Mouse (Mus musculus) lung, embryonic 16.5 days (tissue): Measurements from ENCODE around the gene Cpsf4l. TPM values are rescaled to one million over a fixed set of nuclear protein-coding genes. Genes with fewer than 3 reads are reported as not detected.

ENCODE experiments used
- ATAC-seq: fragments of 200-750 bp; cut with Nextera tagmentation; 2 replicates; pipeline ENCODE4 v1.8.0; 2017; ENCODE audit warnings: low read depth, mild to moderate bottlenecking, moderate library complexity
- H3K27ac ChIP-seq: fragments of 300-500 bp; sonication (generic); 2 replicates; pipeline ENCODE4 v1.5.1; 2014; ENCODE audit warnings: mild to moderate bottlenecking, control low read depth, low read length
- H3K27me3 ChIP-seq: fragments of 300-500 bp; sonication (generic); 2 replicates; pipeline ENCODE4 v1.6.1; 2014; ENCODE audit warnings: low read depth, low read length, mixed read lengths; ENCODE audit not compliant: control insufficient read depth, insufficient read depth
- H3K36me3 ChIP-seq: fragments of 300-500 bp; sonication (generic); 2 replicates; pipeline ENCODE4 v1.6.1; 2014; ENCODE audit warnings: low read length; ENCODE audit not compliant: control insufficient read depth, insufficient read depth
- H3K4me1 ChIP-seq: fragments of 300-500 bp; sonication (generic); replicated peaks from 2 replicates; pipeline ENCODE4 v1.6.1; 2014; ENCODE audit warnings: low read length, mixed read lengths; ENCODE audit not compliant: control insufficient read depth, insufficient read depth
- H3K4me2 ChIP-seq: fragments of 300-500 bp; sonication (generic); 2 replicates; pipeline ENCODE4 v1.6.1; 2014; ENCODE audit warnings: low read depth, low read length, control low read depth
- H3K4me3 ChIP-seq: fragments of 300-500 bp; sonication (generic); 2 replicates; pipeline ENCODE4 v1.5.1; 2014; ENCODE audit warnings: mild to moderate bottlenecking, low read length, control low read depth
- H3K9ac ChIP-seq: fragments of 300-500 bp; sonication (generic); 2 replicates; pipeline ENCODE4 v1.6.1; 2014; ENCODE audit warnings: low read length, control low read depth
- H3K9me3 ChIP-seq: fragments of 300-500 bp; sonication (generic); 2 replicates; pipeline ENCODE4 v1.6.1; 2016; ENCODE audit warnings: low read length; ENCODE audit not compliant: control insufficient read depth
- WGBS: fragments of 180-500 bp; shearing (Covaris S2); extraction: QIAGEN DNeasy Blood & Tissue Kit; methylation state at CpG from one replicate; pipeline ENCODE4 v1.1.7; 2014; 5-methylcytosine and 5-hydroxymethylcytosine counted together
- polyA plus RNA-seq: library from polyadenylated mRNA; unstranded; fragments of >200 nt; fragmentation: Nextera tagmentation; extraction: Ambion mirVana; gene quantifications from 2 replicates; pipeline ENCODE4 v1.2.1, GENCODE M21; 2015

Gene Cpsf4l
- polyA plus RNA-seq, 1 experiment from 2014 or later = 0.90 TPM

- no peaks in the 10 kb centered on the region for H3K9me3 ChIP-seq
- H3K27me3 ChIP-seq = no peaks in the 10 kb centered on the region
- no peak for ATAC-seq
- H3K4me1 ChIP-seq = peaks cover 67% of the 10 kb centered on the region
- no peak overlapping the region for H3K9ac ChIP-seq
- no peak overlapping the region for H3K4me3 ChIP-seq
- no peak overlapping the region for H3K27ac ChIP-seq
- H3K4me2 ChIP-seq = no peak overlapping the region
- WGBS = 80% methylated on average over 21 of the region's 21 CpGs
- H3K36me3 ChIP-seq = peaks cover 31% of the 10 kb centered on the region
These were observed 19.4 kb upstream of the Cpsf4l start for GRCm38 (mm10) chr11:113729239-113729638.

- Histone ChIP-seq H3K36me3 (peaks cover 31% of the 10 kb centered on the region), H3K9me3 (no peaks in the 10 kb centered on the region), H3K27me3 (no peaks in the 10 kb centered on the region), H3K4me2 (no peak overlapping the region), H3K4me3 (no peak overlapping the region), H3K4me1 (peaks cover 54% of the 10 kb centered on the region), H3K9ac (no peak overlapping the region), H3K27ac (0 out of 2 replicates have a peak overlapping the region, but pooled peaks have one; percentile 32)
- no peak for ATAC-seq
- 58% methylated on average over 6 of the region's 6 CpGs for WGBS
These were observed 18.2 kb upstream of the Cpsf4l start for GRCm38 (mm10) chr11:113727992-113728391.

- H3K4me1 ChIP-seq = peaks cover 51% of the 10 kb centered on the region
- peak overlapping the region; percentile 32; the same call in 1 of the 2 replicates for H3K27ac ChIP-seq
- H3K9ac ChIP-seq = no peak overlapping the region
- H3K4me2 ChIP-seq = no peak overlapping the region
- H3K27me3 ChIP-seq = no peaks in the 10 kb centered on the region
- 56% methylated on average over 14 of the region's 14 CpGs for WGBS
- ATAC-seq = no peak
- H3K4me3 ChIP-seq = no peak overlapping the region
- H3K9me3 ChIP-seq = no peaks in the 10 kb centered on the region
- peaks cover 31% of the 10 kb centered on the region for H3K36me3 ChIP-seq
These were observed 17.4 kb upstream of the Cpsf4l start for GRCm38 (mm10) chr11:113726994-113727888.

- H3K27me3 ChIP-seq = no peaks in the 10 kb centered on the region
- H3K9me3 ChIP-seq = no peaks in the 10 kb centered on the region
- peaks cover 34% of the 10 kb centered on the region for H3K4me1 ChIP-seq
- peaks cover 31% of the 10 kb centered on the region for H3K36me3 ChIP-seq
- H3K4me3 ChIP-seq = no peak overlapping the region
- ATAC-seq = peak; percentile 21; the same call in 1 of the 2 replicates
- 79% methylated on average over 4 of the region's 4 CpGs for WGBS
- H3K27ac ChIP-seq = peak overlapping the region; percentile 45; the same call in 1 of the 2 replicates
- H3K9ac ChIP-seq = no peak overlapping the region
- no peak overlapping the region for H3K4me2 ChIP-seq
These were observed 15.6 kb upstream of the Cpsf4l start for GRCm38 (mm10) chr11:113725235-113726048.

- WGBS = 44% methylated on average over 14 of the region's 14 CpGs
- no peak for ATAC-seq
- Histone ChIP-seq H3K4me1 (peaks cover 14% of the 10 kb centered on the region), H3K9ac (no peak overlapping the region), H3K27ac (0 out of 2 replicates have a peak overlapping the region, but pooled peaks have one; percentile 5), H3K9me3 (no peaks in the 10 kb centered on the region), H3K4me2 (no peak overlapping the region), H3K27me3 (no peaks in the 10 kb centered on the region), H3K36me3 (peaks cover 12% of the 10 kb centered on the region), H3K4me3 (no peak overlapping the region)
These were observed 12.7 kb upstream of the Cpsf4l start for GRCm38 (mm10) chr11:113722405-113723090.

- Histone ChIP-seq H3K4me1 (peaks cover 4% of the 10 kb centered on the region; the same call in 1 of the 2 replicates), H3K9me3 (no peaks in the 10 kb centered on the region), H3K27me3 (no peaks in the 10 kb centered on the region), H3K9ac (no peak overlapping the region), H3K27ac (no peak overlapping the region), H3K4me2 (no peak overlapping the region), H3K4me3 (no peak overlapping the region), H3K36me3 (no peaks in the 10 kb centered on the region)
- 43% methylated on average over 16 of the region's 16 CpGs for whole genome bisulfite sequencing
- ATAC-seq = peak; percentile 36; the same call in 1 of the 2 replicates
These were observed 8.1 kb upstream of the Cpsf4l start for GRCm38 (mm10) chr11:113717767-113718424.

- H3K4me2 ChIP-seq = no peak overlapping the region
- H3K9me3 ChIP-seq = no peaks in the 10 kb centered on the region
- WGBS = 85% methylated on average over 2 of the region's 2 CpGs
- H3K9ac ChIP-seq = no peak overlapping the region
- H3K27me3 ChIP-seq = no peaks in the 10 kb centered on the region
- no peak for ATAC-seq
- no peaks in the 10 kb centered on the region for H3K4me1 ChIP-seq
- no peak overlapping the region for H3K27ac ChIP-seq
- no peaks in the 10 kb centered on the region for H3K36me3 ChIP-seq
- no peak overlapping the region for H3K4me3 ChIP-seq
These were observed 6.3 kb upstream of the Cpsf4l start for GRCm38 (mm10) chr11:113716132-113716531.

GRCm38 (mm10) chr11:113715078-113715674 is 5.4 kb upstream of the Cpsf4l start:
- ATAC-seq = no peak
- Histone ChIP-seq H3K4me1 (peaks cover 7% of the 10 kb centered on the region), H3K36me3 (no peaks in the 10 kb centered on the region), H3K27ac (no peak overlapping the region), H3K9me3 (no peaks in the 10 kb centered on the region), H3K9ac (no peak overlapping the region), H3K27me3 (no peaks in the 10 kb centered on the region), H3K4me3 (no peak overlapping the region), H3K4me2 (no peak overlapping the region)
- whole genome bisulfite sequencing = 68% methylated on average over 7 of the region's 7 CpGs
